ENCODE assay signal across 8 mouse cellular contexts in the genomic region with DNA sequence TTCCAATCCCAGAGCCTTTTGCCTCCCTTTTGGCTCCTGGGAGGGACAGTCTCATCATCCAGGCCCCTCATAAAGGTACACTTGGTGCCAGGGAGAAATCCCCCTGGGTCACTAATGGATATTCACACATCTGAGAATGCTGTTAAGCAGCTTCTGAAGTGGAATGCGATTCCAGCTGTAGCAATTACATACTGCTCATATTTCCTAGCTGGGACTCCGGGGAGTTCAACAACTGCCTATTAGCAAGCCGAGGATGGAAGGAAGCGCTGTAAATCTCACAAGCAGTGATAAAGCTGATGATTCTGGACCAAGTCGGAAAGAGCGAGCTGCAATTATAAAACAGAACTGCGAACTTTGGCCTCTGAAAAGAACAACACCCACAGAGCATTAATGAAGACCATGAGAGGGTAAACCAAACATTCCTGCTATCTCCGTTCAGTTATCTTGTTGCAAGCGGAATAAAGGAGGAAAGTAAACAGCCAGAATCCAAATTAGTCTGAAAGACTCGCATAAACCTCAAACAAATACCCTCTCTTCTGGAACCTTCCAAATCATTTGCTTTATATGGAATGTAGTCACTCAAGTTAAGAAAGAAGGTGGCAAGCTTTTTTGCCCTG.
DNase-seq lines count a peak whose midpoint lies in the region; ATAC-seq and TF ChIP-seq lines count a peak whose summit lies in the region.

No protein-coding gene starts in this region.

- no peaks in the 10 kb centered on the region for H3K27me3 ChIP-seq in heart, postnatal 0 days (ENCODE audit: control insufficient read depth, insufficient read depth, low read length)

- DNase-seq in NIH3T3 (ENCODE audit: low read depth): peak; percentile 37
- peak; percentile 70 for DNase-seq in embryo, embryonic 10 days (ENCODE audit: low spot score)
- peak; percentile 25 for DNase-seq in heart, postnatal 0 days (ENCODE audit: low spot score)
- peak; percentile 63 for DNase-seq in kidney, postnatal 14 days
- DNase-seq in neural tube, embryonic 10.5 days (ENCODE audit: extremely low spot score, low spot score): peak; percentile 34
- no peak for DNase-seq in layer of hippocampus, postnatal 14 days (ENCODE audit: low spot score in 2 of 2)

- H3K4me2 ChIP-seq in heart, postnatal 0 days (ENCODE audit: low read depth, low read length): peak overlapping the region; percentile 56

- H3K9ac ChIP-seq in heart, postnatal 0 days (replicated peaks; ENCODE audit: low read depth, low read length): no peak overlapping the region; the same call in 1 of the 2 replicates

- WGBS in heart, postnatal 0 days: 22% methylated on average over 10 of the region's 10 CpGs

- H3K4me3 ChIP-seq in heart, postnatal 0 days (ENCODE audit: low read depth, low read length): peak overlapping the region; percentile 29

- TF ChIP-seq EP300 in heart, postnatal 0 days (IDR thresholded peaks at IDR 0.05; ENCODE audit: low read depth): no peak

- peaks cover 6% of the 10 kb centered on the region; the same call in 1 of the 2 replicates for H3K4me1 ChIP-seq in heart, postnatal 0 days (ENCODE audit: control insufficient read depth, insufficient read depth)

- ATAC-seq in heart, postnatal 0 days (ENCODE audit: insufficient read depth, low read depth): peak; percentile 58; the same call in 1 of the 2 replicates
- ATAC-seq in frontal cortex, adult (ENCODE audit: low TSS enrichment): no peak
- no peak for ATAC-seq in erythroid progenitor cell, adult 5-6 weeks (replicated peaks; ENCODE audit: low FRiP score, poor library complexity, severe bottlenecking)

- TF ChIP-seq CTCF in heart, postnatal 0 days (IDR thresholded peaks at IDR 0.05; ENCODE audit: low read depth): no peak

- no peaks in the 10 kb centered on the region for H3K36me3 ChIP-seq in heart, postnatal 0 days (replicated peaks; ENCODE audit: control insufficient read depth, insufficient read depth, low read length)

- H3K27ac ChIP-seq in heart, postnatal 0 days (ENCODE audit: low read depth): peak overlapping the region; percentile 76

- H3K9me3 ChIP-seq in heart, postnatal 0 days (replicated peaks; ENCODE audit: control insufficient read depth, low read length): no peaks in the 10 kb centered on the region

Comparison
In these comparisons a context has a peak if more than half of its experiments do, and no peak if none do; other contexts are left out.
1. DNase-seq: peak in NIH3T3 (single experiment), embryo, embryonic 10 days (single experiment), heart, postnatal 0 days (single experiment), kidney, postnatal 14 days (single experiment) and neural tube, embryonic 10.5 days (single experiment); none in layer of hippocampus, postnatal 14 days (0 of 2).